Mouse (Mus musculus) spleen, adult 12 weeks (tissue): ENCODE measurements around the gene Sh3d19.

Experiments used
- DNase-seq: peaks from one replicate; pipeline ENCODE4 v3.0.0; 2022; ENCODE audit warnings: low spot score

Gene Sh3d19

DNA sequence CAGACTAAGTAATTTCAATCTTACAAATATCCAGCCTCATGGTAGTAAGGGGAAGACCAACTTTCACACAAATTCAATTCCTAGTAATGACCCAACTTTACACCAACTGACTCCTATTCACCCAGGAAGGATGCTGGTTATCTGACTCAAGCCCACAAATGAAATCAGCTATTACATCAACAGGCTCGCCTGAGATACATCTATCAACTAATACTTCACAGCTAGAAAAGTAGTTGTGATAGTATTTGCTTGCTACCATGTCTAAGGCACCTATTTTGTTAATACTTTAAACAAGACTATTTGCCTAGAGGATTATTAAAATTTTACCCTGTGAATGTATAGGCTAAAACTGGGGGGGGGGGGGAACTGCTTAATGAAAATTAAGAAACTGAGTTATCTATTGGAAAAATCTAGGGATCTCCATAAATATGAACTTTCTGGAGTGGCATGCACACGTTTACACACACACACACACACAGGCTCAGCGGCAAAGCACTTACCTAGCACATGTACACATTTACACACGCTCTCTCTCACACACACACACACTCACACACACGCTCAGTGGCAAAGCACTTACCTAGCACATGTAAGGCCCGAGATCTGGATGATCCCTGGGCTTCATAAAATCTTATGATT lies 166.1 kb downstream of the Sh3d19 start:
- DNase-seq, result no peak

GRCm38 (mm10) chr3:86139660-86140059 lies 168.8 kb downstream of the Sh3d19 start:
- no peak for DNase-seq

DNA sequence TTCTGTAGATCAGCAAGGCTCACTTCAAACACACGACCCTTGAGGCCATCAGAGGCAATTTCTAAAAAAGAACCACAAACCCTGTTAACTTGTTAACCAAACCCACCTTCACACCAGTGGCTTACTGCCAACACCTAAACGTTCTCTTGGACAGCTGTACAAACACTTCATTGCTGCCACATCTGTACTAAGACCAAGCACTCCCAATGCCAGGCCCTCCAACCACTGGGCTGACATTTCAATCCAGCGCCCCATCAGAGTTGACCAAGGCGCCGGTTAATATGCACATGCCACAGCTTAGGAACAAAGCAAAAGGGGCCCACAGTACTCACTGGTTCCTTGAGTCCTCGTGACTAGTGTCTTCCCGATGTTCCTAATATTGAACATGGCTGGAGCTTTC lies 170.5 kb downstream of the Sh3d19 start:
- no peak for DNase-seq

DNA sequence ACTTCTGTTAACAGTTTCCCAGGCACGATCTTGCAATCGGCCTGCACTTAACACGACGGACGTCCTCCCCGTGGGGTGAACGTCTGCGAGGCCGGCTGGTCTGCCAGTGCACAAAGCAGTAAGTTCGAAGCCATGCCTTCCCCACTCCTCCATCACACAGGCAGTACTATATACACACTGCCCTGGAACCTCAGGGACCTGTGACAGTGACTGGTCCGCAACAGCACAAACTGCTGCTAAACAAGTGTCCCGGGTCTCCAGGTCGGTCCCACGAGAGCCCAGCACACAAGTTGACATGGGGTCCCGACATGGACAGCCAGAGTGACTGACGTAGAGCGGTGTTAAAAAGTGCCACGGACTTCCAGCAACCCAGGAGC lies 171.0 kb downstream of the Sh3d19 start:
- DNase-seq, result no peak

DNA sequence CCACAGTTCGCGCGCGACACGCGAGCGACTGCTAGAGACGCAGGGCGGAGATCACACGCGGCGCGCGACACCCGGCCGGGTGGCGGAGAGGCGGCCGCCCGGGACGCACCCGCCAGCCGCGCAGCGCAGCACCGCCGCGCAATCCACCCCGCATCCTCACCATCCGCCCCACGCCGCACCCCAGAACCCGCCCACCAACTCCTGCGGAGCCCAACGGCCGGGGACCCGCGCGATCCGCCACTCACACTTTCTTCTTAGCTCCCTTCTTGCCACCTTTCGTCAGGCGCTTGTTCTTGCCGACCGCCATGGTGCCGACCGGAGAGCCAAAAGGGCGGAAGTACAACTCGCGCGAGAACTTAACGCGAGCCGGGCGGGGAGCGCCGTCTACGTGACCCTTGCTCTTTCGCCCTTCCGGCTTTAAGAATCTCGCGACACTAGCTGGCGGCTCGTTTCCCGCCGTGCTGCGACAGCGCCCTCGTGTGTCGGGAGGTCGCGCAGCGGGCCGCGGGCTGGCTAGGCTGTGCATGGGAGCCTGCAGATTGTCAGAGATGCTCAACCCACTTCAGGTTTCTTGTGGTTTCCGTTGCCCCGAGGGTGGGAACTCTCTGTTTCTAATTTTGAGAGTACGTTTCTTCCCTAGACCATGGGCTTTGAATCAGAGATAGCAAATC lies 171.5 kb downstream of the Sh3d19 start, which contains the start of gene Rps3a1:
TSS of gene Rps3a1 (minus strand) at position 440 of the 671 bp plus-strand sequence.
- peak; percentile 100 for DNase-seq

GRCm38 (mm10) chr3:86142934-86143317 lies 172.0 kb downstream of the Sh3d19 start:
- no peak for DNase-seq

- no peak for DNase-seq
Observed at GRCm38 (mm10) chr3:86143343-86143742, 172.4 kb downstream of the Sh3d19 start.

DNA sequence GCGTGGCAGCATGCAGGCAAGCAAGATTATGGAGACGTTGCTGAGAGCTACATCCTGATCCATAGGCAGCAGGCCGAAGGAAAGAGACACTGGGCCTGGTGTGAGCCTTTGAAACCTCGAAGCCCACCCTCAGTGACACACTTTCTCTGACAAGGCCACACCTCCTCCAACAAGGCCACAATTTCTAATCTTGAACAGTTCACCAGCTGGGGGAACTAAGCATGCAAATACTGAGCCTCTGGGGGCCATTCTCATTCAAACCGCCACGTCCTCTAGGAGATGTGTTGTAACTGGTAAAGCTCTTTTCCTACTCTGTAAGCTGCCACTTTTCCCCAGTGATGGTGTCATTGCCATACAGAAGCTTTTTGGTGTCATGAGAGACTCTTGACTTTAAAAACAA lies 178.2 kb downstream of the Sh3d19 start:
- DNase-seq, result no peak

DNA sequence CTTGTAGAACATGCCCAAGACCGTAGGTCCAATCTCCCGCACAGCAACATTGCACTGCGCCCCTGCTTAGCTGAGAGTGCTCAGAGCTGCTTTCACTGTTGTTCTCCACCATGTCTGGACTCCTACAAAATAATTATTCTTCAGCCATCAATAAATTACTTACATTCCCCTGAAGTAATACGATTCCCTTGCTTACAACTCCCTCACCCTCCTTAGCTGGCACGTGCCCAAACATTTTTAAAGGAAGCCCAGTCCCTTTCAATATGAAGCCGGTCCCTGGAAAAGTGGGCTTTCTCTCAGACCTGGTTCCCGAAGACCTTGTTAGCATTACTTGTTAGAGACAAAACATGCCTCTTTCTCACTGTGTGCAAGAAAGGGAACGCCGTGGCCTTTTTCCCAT lies 178.6 kb downstream of the Sh3d19 start:
- DNase-seq, result no peak

GRCm38 (mm10) chr3:86168841-86169425 lies 198.0 kb downstream of the Sh3d19 start:
- no peak for DNase-seq

DNA sequence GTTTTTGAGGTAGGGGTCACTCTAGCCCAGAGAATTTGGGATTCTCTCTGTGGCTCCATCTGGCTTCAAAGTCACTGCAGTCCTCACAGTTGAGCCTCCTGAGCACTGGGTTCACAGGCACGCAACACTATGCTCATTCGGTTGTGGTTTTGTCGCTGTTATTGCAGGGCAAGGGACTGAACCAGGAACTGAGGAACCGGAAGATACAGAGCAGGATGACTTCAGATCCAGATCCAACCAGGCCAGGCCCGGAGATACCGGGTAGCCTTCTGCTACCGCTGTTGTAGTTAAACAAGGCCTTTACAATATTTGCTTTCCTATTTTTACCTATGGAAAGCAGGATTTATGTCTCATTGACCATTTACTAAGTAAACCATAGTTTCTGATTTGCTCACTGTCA lies 208.8 kb downstream of the Sh3d19 start:
- no peak for DNase-seq
